Mouse (Mus musculus): Measurements from ENCODE around the gene Ano10.
"Not testable (repeated sequence)": the region's sequence is repeated elsewhere in the genome, so short reads cannot be mapped to it uniquely, and the experiment has no call there.

Ano10 gene

DNA sequence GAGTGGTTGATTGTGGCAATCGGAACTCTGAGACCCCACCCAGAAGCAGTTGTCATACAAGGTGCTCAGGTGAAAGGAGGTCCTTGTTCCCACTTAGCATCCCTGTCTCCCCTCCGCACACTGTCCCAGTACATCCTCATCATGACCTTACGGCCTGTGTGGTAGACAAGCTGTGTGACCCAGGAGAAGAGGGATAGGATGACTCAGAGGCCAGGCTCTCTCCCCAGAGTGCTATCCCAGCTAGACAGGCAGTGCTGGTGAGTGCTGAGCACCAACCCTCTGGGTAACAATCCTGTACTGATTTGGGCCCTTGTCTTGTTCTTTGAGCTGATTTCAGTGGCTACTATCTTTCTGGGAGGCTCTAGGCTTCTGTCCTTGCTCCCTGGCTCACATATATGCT lies 95.6 kb downstream of the Ano10 start:
- DNase-seq (ENCODE audit: low spot score in 2 of 2), result no peak

DNA sequence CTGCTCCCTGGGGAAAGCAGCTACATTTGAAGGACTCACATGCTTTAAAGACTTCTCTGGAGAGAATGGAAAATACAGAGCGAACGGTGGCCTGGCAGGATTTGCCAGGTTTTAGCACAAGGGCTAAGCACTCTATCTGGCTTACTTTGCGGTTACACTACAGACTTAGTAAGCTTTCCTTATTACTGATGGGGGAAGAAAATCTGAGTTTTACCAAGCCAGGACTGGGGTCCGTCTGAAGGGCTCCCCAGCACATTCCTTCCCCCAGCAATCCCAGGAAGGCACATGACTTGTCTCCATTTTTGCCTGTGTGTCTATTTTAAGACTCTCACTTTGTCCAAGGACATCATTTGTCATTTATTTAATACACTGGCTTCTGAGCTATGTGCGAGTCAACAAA lies 97.2 kb downstream of the Ano10 start:
- DNase-seq (ENCODE audit: low spot score in 2 of 2), result no peak

DNA sequence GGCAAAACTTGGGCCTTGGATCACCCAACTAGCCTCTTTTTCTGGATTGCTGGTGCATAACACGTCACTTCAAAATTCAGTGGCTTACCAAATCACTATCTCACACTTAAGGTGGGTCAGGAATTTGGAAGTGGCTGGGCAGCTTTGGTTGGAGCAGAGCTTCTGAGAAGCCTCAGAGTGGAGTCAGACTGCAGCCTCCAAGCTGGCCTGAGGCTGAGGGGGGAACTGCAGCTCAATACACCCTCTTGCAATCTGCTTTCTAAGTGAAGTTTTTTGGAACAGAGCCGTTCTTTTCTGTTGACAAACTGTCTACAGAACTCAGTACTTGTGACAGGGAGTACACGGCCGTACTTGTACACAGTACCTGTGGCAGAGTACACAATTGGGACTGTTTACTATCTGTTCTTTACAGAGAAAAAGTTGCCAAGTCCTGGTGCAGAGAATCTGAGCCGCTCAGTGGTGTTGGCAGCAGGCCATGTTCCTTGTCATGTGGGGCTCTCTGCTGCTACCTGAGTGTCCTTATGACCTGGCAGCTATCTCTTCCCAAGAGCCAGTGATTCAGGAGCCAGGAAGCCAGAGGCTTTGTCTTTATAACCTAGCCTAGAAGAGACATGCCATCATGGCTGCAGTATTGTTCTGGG lies 99.1 kb downstream of the Ano10 start:
- DNase-seq (ENCODE audit: low spot score in 2 of 2), result no peak

DNA sequence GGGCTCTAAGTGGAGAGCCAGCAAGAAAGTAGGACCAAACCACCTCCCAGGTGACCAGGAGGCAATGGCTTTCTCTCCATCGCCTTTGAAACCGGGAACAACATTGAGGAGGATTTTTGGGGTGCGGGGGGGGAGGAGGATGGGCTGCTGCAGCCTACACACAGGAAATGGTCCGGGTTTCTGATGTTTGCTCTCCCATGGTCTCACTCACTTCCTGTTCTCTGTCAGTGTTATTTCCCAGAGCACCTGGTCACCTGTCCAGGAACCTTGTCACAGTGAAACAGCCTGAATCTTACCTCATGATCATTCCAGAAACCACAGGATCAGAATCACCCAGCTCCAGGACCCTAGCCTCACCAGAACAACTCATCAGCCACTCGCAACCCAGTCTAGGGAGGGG lies 100.4 kb downstream of the Ano10 start:
- DNase-seq (ENCODE audit: low spot score in 2 of 2), result no peak

DNA sequence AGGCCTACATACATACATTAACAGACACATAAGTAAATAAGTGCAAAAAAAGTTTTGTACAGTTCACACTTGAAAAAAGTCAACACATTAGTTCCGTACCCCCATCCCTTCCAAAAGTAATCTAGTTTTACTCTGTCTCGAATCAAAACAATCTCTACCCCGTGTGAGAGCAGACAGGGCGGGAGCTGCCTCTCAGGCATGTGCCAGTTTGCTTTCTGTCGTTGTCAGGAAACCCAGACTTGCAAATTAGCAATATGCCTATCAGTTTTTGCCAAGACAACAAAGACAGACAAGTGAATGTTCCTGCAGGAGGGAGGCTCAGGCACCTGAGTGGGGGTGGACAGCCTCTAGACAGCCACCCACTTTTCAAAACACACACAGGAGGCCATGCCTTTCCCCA lies 100.9 kb downstream of the Ano10 start:
- no peak for DNase-seq (ENCODE audit: low spot score in 2 of 2)

DNA sequence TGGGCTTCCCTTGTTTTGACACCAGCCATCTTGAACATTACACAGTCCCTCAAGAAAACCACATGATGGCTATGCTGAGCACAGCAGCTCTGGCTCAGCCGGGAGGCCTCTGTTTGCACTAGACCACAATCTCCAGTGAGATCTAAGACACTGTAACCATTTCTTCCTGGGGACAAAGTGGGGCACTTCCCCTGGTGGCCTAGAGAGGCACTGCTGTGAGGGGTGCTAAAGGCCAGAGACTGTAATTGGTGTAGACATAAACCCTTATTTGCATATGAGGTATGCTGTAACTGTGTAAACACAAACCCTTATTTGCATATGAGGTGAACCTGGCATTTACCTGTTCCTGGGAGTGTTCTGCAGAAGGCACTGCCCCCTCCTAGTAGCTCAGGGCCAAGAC lies 105.5 kb downstream of the Ano10 start:
- DNase-seq (ENCODE audit: low spot score in 2 of 2), result no peak

DNA sequence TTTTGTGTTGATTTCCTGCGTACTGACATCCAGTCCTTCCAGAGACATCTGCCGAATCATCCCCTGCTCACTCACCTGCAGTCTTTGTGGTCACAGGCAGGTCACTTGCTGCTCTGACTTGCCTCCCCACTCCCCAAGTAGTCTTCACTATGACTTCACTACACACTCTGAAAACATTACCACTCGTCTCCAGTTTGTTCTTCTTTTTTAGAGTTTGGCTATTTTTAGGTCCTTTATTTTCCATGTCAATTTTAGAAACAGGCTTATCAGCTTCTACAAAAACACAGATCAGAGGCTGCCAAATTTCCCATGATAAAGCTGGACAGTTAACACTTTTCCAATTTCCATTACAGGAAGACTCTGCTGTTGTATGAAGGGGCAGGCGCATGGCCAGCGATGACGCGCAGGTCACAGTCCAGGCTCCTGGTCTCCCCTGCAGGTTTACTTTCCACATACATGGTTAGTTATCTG lies 106.7 kb downstream of the Ano10 start:
- DNase-seq (ENCODE audit: low spot score in 2 of 2), result no peak

DNA sequence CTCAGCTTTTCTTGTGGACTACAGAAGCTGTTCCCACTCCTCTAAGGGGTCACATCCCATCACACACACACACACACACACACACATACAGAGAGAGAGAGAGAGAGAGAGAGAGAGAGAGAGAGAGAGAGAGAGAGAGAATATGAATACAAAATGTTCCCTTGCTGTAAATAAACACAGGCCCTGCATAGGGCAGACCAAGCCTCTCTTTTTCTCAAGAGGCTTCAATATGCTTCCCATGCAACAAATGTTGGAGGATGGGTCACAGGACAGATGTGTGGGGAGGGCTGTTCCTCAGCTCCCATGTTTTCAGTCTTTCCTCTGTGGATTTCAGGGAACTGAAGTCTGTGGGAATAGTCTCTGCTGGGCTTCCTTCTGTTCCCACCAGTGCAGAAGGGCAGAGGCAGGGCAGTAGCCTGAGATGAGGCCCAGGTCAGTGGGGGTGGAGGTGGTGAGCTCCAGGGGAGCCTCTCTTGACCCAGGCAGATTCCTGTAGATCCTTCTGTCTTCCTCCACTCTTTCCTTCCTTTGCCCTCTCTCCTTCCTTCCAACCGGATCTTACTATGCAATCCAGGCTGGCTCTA lies 107.5 kb downstream of the Ano10 start:
- no peak for DNase-seq (ENCODE audit: low spot score in 2 of 2)

DNA sequence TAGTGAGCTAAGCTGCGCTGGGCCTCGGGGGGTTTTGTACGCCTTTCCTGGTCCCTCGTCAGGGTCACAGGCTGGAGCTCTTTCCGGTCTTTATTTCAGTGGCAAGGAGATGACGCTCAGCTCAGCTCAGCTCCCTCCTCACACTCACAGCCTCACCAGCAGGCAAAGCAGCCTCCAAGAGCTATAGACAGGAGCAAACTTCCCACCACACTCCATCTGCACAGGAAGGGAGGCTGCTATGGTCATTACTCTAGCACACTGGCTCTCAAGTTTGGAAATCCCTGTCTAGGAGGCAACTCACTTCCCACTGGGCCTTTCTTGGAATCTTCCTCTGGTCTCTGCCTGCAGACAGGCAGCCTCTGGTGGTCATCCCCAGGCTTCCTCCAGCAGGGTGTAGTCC lies 108.3 kb downstream of the Ano10 start:
- no peak for DNase-seq (ENCODE audit: low spot score in 2 of 2)

DNA sequence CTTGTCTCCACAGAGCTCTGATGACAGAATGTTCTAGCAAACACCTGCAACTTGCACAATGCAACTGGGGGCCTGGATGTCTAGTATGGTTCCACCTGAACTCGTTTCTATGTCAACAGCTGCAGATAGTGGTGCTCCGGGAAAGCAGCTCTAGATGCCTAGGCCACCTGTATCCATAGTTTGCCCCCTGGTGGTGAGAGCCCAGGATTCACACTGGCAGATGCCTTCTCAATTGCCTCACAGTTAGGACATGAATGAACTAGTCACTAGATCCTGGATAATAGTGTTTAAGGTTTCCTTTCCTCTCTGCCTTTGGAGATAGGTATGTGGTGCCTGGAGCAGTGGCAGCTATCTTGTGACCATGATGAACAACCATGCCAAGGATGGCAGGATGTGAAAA lies 109.2 kb downstream of the Ano10 start:
- DNase-seq (ENCODE audit: low spot score in 2 of 2), result peak; percentile 70 to 71

DNA sequence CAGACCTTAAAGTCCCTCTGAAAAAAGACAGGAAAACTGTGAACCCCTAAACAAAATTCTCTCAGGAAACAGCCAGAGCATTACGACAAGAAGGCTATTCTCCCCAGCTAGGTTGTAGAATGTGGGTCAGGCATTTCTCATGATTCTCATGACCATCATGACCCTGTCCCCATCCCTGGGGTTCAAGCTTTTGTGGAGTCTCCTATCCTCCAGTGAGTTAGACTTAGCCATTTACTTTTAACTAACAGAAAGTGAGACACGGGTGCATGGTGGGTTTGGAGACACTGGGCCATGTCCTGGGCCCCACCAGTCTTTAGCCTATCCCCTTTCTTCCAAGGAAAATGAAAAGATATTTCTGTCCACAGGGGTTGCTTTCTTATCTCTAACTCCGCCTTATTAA lies 109.9 kb downstream of the Ano10 start:
- no peak for DNase-seq (ENCODE audit: low spot score in 2 of 2)

DNA sequence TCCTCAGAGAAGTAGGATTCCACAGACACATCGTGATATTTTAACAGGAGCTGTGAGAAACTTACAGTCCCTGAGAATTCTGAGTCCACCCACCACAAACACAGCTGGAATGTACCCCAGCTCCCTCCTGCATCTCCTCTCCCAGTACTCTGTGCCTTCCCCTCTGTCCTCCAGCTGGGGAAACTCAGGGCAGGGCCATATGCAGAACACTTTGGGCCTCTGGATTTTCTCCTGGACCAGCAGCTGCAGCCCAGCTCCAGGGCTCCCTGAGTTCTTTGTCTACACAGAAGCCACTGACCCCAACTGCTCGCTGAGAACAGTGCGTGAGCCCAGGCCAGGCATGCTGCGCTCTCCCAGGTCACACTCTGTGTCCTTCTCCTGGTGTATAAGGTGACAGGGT lies 111.1 kb downstream of the Ano10 start:
- DNase-seq (ENCODE audit: low spot score in 2 of 2), result no peak

DNA sequence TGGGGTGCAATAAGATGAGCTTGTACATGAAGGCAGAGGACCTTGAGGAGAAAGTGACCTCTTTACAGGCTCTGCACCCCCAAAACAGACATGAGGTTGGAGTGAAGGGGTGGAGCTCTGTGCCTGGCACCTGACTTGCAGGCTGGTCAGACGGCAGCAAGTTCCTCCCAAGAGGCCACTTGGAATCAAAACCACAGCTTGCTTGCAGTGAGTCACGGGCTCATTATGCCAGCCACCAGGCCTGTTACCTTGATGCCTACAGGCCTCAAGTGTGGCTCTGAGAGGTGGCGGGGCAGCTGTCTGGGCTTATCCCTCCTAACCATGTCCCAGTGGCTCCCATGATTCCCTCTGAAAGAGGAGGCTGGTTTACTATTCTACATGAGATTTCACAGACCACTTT lies 114.1 kb downstream of the Ano10 start:
- DNase-seq (ENCODE audit: low spot score in 2 of 2), result no peak

DNA sequence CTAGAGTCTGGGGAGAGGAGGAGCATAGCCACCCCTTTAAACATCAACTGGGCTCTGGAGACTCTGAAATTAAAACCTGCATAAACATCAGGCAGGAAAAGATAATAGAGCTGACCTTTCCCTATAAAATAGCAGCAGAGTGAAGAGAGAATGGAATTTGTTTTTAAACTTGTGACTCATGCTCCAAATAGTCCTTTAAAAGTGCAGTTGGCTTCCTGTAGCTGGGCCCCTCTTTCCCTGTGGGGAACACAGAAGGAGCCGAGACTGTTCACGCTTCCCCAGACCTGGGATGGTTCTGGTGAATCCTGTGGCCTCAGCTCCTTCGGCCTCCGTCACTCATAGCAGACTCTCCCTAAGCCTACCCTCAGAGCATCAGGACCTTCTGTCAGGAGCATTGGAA lies 115.8 kb downstream of the Ano10 start:
- no peak for DNase-seq (ENCODE audit: low spot score in 2 of 2)

DNA sequence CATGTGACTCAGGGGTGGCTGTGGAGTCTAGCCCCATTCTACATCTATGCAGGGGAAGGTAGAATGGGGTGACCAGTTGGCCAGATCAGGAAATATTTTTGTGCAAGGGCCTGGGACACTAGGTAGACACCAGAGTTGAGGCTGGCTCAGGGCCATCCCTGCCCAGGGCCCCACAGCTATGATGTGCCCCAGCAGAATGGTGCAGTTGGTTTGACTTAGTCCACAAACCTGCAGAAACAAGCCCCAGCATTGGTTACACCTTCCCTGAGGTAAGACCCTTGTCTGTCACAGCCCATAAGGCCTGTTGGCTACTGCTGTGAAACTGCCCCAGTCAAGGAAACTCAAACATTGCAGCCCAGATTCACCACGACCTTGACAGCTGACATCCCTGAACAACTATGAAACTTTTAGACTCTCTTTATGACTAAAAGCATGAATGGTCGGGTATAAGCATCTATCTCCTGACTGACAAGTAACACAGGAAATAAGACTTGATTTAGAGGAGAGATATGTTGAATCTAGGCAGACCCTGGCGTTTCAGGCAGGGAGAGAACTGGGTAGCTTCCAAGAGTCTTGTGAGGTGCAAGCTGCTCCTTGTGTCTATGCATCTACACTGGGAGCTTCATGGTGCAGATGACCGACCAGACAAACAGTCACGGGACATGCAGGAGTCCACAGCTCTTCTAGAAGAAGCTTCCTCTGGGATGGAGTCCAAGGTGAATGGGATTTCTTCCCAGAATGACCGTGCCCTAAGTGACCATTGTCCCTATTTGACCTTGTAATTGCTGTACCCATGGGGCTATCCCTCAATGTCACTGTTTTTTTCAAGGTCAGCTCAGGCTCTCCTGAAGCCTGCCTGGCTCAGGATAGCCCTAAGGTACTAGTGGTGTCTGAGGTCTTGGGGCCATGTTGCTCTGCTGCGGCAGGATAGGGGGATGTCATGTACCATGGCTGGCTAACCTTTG lies 116.7 kb downstream of the Ano10 start:
- no peak for DNase-seq (ENCODE audit: low spot score in 2 of 2)

DNA sequence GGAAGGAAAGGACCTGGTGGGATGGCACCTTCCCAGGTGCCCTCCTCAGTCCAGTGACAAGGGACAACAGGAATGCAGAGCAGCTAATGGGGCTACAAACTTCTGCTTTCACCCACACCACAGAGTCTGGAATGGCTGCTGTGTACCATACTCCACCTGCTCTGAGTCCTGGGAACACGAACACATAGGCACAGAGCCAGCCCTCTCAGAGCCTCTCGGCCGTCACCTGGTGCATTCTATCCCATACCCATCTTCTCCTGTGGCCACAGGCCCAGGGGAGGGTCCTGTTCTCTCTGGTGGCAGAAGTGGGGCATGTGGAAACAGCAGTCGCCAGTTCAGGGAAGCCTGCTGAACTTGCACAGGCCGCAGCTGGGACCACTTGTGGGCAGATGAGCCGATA lies 119.5 kb downstream of the Ano10 start:
- DNase-seq (ENCODE audit: low spot score in 2 of 2), result no peak

DNA sequence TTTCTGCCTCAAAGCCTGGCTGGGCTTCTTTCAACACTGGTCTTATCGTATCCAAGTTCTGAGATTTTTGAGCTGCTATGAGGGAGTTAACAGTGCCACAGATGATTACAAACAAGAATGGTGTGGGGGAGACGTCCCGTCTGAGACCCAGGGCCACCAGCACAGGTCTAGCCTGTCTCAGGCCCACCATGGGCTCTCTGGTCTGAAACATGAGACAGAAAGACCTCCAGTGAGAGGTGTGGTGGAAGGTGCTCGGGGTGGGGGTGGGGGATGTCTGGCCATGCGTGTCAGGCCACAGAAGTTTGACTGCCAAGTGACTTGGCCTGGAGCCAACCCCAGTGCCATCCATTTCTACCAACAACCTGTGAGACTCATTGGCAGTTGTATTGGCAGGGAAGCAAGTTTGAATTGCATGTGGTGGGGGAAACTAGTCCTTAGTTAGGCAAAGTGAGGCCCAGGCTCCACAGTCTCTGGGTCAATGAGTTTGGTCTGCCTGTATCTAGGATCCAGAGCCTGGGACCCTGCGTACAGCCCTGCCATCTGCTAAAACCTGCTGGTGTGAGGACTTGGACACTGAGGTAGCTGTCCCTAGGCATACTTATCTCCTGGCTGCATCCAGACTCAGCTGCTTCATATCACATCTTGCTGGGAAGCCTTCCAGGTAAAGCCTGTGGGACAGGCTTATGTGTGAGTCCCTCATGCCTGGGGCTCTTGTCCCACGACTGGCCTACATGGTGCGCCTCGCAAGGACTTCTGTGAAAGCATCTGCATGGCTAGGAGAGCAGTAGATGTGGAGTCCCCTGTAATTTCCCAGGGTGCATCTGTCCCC lies 120.6 kb downstream of the Ano10 start:
- no peak for DNase-seq (ENCODE audit: low spot score in 2 of 2)

DNA sequence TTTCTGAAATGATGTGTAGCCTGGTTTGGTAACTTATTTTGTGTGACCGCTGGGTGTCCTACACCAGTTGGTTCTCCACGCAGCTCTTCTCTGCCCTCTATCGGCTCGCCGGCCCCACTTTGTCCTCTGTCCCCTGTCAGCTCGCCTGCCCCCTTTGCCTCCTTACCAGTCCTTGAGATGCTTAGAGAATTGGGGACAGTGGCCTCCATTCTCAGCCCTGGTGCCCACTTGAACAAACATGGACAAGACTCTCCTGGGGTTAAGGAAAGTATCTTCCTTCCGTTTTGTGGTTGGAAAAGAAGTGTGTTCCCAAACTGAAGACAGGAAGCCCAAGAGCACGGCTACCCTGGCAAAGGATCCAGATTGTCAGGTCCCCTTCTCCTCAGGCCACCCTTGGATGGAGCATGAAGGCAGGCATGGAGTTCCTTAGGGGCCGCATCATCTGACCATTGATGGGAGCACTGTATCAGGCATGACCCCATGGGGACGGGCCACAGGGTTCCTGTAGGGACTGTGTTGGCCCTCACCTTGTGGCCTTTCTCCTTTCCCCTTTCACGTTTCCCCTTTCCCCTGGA lies 121.5 kb downstream of the Ano10 start:
- DNase-seq (ENCODE audit: low spot score in 2 of 2), result no peak

DNA sequence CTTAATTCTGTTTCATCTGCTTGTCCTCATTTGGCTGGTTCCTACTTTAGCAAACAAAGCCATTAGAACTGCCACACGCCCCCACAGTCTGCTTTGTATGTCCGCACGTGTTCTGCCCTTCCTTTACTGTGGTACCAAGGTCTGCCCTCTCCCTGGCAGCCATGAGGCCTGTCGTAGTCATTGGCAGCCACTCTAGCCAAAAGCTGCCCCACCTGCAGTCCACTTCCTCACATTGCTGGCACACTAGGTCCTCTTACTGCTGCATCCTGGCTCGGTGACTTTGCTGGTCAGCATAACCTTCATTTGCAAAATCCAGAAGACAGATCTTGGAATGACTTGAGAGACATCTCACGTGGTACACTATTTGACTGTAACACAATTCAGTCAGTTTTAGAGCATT lies 124.3 kb downstream of the Ano10 start:
- DNase-seq (ENCODE audit: low spot score in 2 of 2), result no peak

DNA sequence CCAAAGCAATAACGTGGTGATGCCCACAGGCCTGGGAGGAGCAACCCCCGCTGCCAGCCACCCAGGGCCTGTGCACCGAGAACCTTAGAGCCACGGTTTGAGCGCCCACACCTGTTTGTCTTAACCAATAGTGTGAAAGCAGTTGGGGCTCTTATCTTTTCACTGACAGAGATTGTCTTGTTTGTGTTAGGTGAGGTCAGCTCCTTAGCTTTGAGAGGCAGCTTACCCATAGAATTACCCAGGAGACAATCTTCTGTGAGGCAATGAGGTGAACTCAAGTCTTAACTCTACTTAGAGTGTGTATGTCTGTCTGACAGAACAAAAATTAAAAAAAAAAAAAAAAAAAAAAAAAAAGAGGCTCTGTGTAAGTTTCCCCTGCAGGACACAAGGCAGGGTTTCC lies 126.5 kb downstream of the Ano10 start:
- not testable (repeated sequence) for DNase-seq (ENCODE audit: low spot score in 2 of 2)

DNA sequence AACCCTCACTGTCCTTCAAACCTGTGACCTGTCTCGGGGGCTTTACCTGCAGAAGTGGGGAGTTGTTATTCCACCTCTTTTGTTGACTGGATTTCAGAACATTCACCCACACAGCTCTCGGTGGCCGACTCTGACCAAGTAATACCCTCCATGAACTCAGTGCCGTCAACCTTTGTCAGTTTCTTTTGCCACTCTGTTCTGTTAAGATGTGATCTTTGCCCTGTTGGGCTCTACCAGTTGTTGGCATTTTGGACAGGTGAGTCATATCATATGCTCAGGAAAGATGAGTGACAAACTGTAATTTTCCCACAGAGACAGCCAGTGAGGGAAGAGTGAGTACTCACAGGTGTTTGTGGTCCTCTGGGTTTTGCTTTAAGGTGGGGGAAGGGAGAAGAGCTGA lies 129.7 kb downstream of the Ano10 start:
- DNase-seq (ENCODE audit: low spot score in 2 of 2), result no peak

DNA sequence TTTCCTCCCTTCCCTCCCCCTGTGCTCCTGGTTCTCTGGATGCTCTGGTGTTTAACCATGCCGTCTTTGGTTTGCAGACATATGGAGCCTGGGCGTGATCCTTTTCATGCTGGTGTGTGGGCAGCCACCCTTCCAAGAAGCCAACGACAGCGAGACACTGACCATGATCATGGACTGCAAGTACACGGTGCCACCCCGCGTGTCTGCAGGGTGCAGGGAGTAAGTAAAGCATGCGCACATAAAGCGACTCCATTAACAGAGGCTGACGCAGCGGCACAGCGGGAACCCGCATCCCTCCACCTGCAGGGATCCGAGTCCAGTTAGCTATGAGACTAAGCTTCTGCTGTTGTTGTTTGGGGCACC lies 137.2 kb downstream of the Ano10 start:
- DNase-seq (ENCODE audit: low spot score in 2 of 2), result no peak
